Mouse (Mus musculus) myocyte (in vitro differentiated cells): ENCODE results near the gene Txndc17. TPM values are rescaled to one million over a fixed set of nuclear protein-coding genes. Genes with fewer than 3 reads are reported as not detected.

ENCODE experiments used
- H3K27me3 ChIP-seq: one replicate; pipeline ENCODE4 v1.6.1; 2011; ENCODE audit not compliant: control insufficient read depth, insufficient read depth, insufficient read length
- H3K36me3 ChIP-seq: one replicate; pipeline ENCODE4 v1.6.1; 2011; ENCODE audit not compliant: control insufficient read depth, insufficient read depth
- H3K4me2 ChIP-seq: one replicate; pipeline ENCODE4 v1.6.1; 2011; ENCODE audit warnings: low read depth, control low read depth
- H3K4me3 ChIP-seq: one replicate; pipeline ENCODE4 v1.5.1; 2011; ENCODE audit warnings: mild to moderate bottlenecking, control low read depth, moderate library complexity
- H3K79me2 ChIP-seq: one replicate; pipeline ENCODE4 v1.6.1; 2011; ENCODE audit not compliant: control insufficient read depth, insufficient read depth
- H3ac ChIP-seq: one replicate; pipeline ENCODE4 v1.6.1; 2011; ENCODE audit not compliant: control insufficient read depth, insufficient read length
- CEBPB ChIP-seq: IDR thresholded peaks from 2 replicates; pipeline ENCODE4 v1.6.1; 2011; ENCODE audit warnings: mild to moderate bottlenecking, moderate library complexity; ENCODE audit not compliant: poor library complexity, insufficient read depth, severe bottlenecking
- E2F4 ChIP-seq: IDR thresholded peaks from one replicate; pipeline ENCODE4 v1.6.1; 2011; ENCODE audit warnings: mild to moderate bottlenecking, control low read depth, moderate library complexity; ENCODE audit not compliant: insufficient read depth
- MAX ChIP-seq: IDR thresholded peaks from one replicate; pipeline ENCODE4 v1.6.1; 2011; ENCODE audit warnings: low read depth, mild to moderate bottlenecking, control low read depth
- MYOD1 ChIP-seq, 3 experiments: IDR thresholded peaks; one replicate each; pipeline ENCODE4 v1.6.1; 2011; ENCODE audit warnings: control low read depth in 2 of 3, low read depth in 2 of 3, mild to moderate bottlenecking in 2 of 3, moderate library complexity in 1 of 3; ENCODE audit not compliant: insufficient read length in 2 of 3, control insufficient read depth in 1 of 3
- MYOG ChIP-seq, 3 experiments: IDR thresholded peaks; one replicate each; pipeline ENCODE4 v1.6.1; 2011; ENCODE audit warnings: control low read depth in 2 of 3, low read depth in 2 of 3, mild to moderate bottlenecking in 2 of 3; ENCODE audit not compliant: insufficient read length in 2 of 3, control insufficient read depth in 1 of 3, insufficient read depth in 1 of 3
- POLR2A ChIP-seq: IDR thresholded peaks from one replicate; pipeline ENCODE4 v1.6.1; 2011; ENCODE audit warnings: low read depth, mild to moderate bottlenecking, control low read depth, moderate library complexity; ENCODE audit not compliant: insufficient read length
- POLR2AphosphoS2 ChIP-seq: IDR thresholded peaks from one replicate; pipeline ENCODE4 v1.6.1; 2011; ENCODE audit warnings: low read depth, control low read depth; ENCODE audit not compliant: insufficient read length
- REST ChIP-seq: IDR thresholded peaks from one replicate; pipeline ENCODE4 v1.6.1; 2011; ENCODE audit warnings: mild to moderate bottlenecking, control low read depth, moderate library complexity; ENCODE audit not compliant: insufficient read depth, insufficient read length
- SRF ChIP-seq: IDR thresholded peaks from one replicate; pipeline ENCODE4 v1.6.1; 2011; ENCODE audit warnings: low read depth; ENCODE audit not compliant: control insufficient read depth, insufficient read length
- TCF12 ChIP-seq: IDR thresholded peaks from one replicate; pipeline ENCODE4 v1.6.1; 2011; ENCODE audit warnings: mild to moderate bottlenecking, control low read depth; ENCODE audit not compliant: poor library complexity, insufficient read depth, severe bottlenecking
- TCF3 ChIP-seq: IDR thresholded peaks from one replicate; pipeline ENCODE4 v1.6.1; 2011; ENCODE audit warnings: low read depth, control low read depth; ENCODE audit not compliant: insufficient read length
- USF1 ChIP-seq: IDR thresholded peaks from one replicate; pipeline ENCODE4 v1.6.1; 2011; ENCODE audit warnings: low read depth, mild to moderate bottlenecking, control low read depth, moderate library complexity
- polyA plus RNA-seq: library from polyadenylated mRNA; unstranded; fragments of >200 nt; fragmentation: generic; extraction: Trizol; gene quantifications from one replicate; pipeline ENCODE4 v1.2.1, GENCODE M21; 2012; ENCODE audit warnings: missing spikeins

Txndc17 gene
- polyA plus RNA-seq, 1 experiment: 110 TPM

DNA sequence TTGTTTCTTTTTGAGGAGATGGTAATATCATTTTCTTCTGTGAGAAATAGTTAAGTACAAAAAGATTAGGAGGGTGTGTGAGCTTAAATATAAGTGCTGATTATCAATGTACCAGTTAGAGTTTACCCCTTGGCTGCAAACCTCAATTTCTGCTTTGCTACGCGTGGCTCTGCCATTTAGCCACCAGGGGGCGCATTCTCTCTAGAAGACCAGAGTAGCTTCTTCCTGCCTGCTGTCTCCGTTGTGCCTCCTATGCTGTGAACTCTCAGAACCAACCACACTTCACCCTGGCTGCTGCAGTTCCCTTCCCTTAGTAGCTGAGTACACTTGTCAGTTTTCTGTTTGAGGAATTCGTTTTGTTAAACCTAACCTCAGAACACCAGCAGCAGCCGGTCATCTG is 13.9 kb downstream of the Txndc17 start:
- no peak overlapping the region for H3K4me3 ChIP-seq
- TF ChIP-seq POLR2A (no peak), REST (no peak), TCF12 (no peak), MYOG (IDR thresholded peaks at IDR 0.05; ENCODE audit: control insufficient read depth in 1 of 3, insufficient read depth in 1 of 3, insufficient read length in 2 of 3, low read depth in 2 of 3) (no peak), TCF3 (no peak), SRF (no peak), E2F4 (no peak), CEBPB (no peak), USF1 (no peak), POLR2AphosphoS2 (no peak), MAX (no peak), MYOD1 (IDR thresholded peaks at IDR 0.05; ENCODE audit: control insufficient read depth in 1 of 3, insufficient read length in 2 of 3, low read depth in 2 of 3) (no peak)
- no peaks in the 10 kb centered on the region for H3K79me2 ChIP-seq
- no peak overlapping the region for H3ac ChIP-seq
- no peaks in the 10 kb centered on the region for H3K27me3 ChIP-seq
- no peaks in the 10 kb centered on the region for H3K36me3 ChIP-seq
- H3K4me2 ChIP-seq: no peak overlapping the region

DNA sequence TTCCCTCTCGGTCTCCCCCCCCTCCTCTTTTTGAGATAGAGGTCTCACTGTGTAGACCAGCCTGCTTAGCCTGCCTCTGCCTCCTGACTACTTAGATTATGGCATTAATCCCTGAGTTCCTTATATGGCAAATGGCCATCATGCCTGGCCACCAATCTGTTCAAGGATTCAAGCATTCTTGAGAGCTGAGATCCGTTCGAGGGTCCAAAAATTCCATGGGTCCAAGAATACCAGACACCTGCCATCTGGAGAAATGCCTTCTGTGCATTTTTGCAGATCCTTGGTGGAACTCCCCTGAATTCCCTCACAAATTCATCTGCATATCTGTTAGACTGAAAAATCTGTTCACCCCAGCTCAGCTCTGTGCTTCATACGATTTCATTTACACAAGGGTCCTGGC is 16.1 kb downstream of the Txndc17 start:
- Histone ChIP-seq H3K4me3 (no peak overlapping the region), H3K36me3 (no peaks in the 10 kb centered on the region), H3K4me2 (no peak overlapping the region), H3ac (no peak overlapping the region), H3K79me2 (no peaks in the 10 kb centered on the region), H3K27me3 (no peaks in the 10 kb centered on the region)
- TF ChIP-seq POLR2A (no peak), SRF (no peak), TCF12 (no peak), USF1 (no peak), E2F4 (no peak), REST (no peak), POLR2AphosphoS2 (no peak), MYOG (IDR thresholded peaks at IDR 0.05; ENCODE audit: control insufficient read depth in 1 of 3, insufficient read depth in 1 of 3, insufficient read length in 2 of 3, low read depth in 2 of 3) (no peak)

DNA sequence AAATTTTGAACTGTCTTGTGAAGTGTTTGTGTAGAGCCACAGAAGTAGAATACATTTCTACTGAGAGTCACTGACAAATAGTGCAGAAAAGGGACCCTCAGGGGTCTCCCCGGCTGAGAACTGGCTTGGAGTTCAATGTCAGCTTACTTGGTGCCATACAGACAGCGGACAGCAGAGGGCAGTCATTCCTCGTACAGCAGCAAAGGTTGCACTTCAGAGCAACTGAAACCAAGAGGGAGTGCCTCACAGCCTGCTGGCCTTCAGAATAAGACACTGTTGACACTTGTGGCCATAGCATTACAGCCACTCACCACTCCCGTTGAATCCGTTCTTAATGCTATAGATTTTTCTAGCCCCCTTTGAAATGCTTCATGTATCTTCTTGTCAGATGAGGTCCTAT is 17.5 kb downstream of the Txndc17 start:
- Histone ChIP-seq H3ac (no peak overlapping the region), H3K4me2 (peak overlapping the region; percentile 14), H3K36me3 (no peaks in the 10 kb centered on the region), H3K79me2 (no peaks in the 10 kb centered on the region), H3K27me3 (no peaks in the 10 kb centered on the region), H3K4me3 (no peak overlapping the region)
- TF ChIP-seq CEBPB (no peak), REST (no peak), MYOD1 (IDR thresholded peaks at IDR 0.05; ENCODE audit: control insufficient read depth in 1 of 3, insufficient read length in 2 of 3, low read depth in 2 of 3) (no peak), TCF12 (no peak)

DNA sequence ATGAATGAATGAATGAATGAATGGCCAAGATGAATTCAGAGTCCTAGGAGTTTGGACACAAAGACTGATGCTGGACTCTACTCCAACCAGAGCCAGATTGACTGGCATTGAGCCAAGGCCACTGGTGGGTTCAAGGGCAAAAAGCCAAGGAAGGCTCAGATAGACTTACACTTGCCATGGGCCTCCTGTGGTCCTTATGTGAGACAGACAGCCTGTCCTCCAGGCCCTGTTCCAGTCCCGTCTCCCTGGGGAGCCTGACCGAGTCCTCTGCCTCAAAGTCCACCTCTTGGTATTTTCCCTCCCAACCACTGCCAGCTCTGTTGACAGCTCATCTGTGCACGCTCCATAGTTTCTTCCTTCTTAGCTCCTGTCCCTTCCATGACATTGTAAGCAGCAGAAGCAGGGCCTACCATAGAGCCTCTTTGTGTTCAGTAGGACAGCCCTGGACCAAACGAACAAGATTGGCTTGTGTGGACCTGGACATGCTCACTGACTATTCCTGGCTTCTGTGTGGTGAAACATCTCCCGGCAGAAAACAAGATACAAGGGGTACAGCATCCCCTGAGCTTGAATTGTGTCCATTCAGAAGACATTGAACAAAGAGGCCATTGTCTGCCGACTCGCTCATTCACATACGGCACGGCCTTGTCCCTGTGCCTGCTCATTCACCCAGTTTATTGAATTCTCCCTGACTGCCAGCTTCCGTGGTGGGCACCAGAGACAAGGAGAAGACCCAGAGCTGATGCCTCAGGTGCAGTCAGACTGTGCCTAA is 18.9 kb downstream of the Txndc17 start:
- Histone ChIP-seq H3K4me2 (no peak overlapping the region), H3K27me3 (no peaks in the 10 kb centered on the region), H3K79me2 (no peaks in the 10 kb centered on the region), H3ac (no peak overlapping the region), H3K36me3 (no peaks in the 10 kb centered on the region), H3K4me3 (no peak overlapping the region)
- TF ChIP-seq POLR2AphosphoS2: no peak
- TF ChIP-seq TCF3: no peak
- no peak for TF ChIP-seq MYOD1 (IDR thresholded peaks at IDR 0.05; ENCODE audit: control insufficient read depth in 1 of 3, insufficient read length in 2 of 3, low read depth in 2 of 3)
- TF ChIP-seq REST: no peak
- TF ChIP-seq MAX: no peak
- TF ChIP-seq E2F4: no peak
- TF ChIP-seq TCF12: no peak
- TF ChIP-seq CEBPB: no peak
- no peak for TF ChIP-seq POLR2A
- no peak for TF ChIP-seq USF1
- TF ChIP-seq MYOG (IDR thresholded peaks at IDR 0.05; ENCODE audit: control insufficient read depth in 1 of 3, insufficient read depth in 1 of 3, insufficient read length in 2 of 3, low read depth in 2 of 3): no peak
- TF ChIP-seq SRF: no peak

DNA sequence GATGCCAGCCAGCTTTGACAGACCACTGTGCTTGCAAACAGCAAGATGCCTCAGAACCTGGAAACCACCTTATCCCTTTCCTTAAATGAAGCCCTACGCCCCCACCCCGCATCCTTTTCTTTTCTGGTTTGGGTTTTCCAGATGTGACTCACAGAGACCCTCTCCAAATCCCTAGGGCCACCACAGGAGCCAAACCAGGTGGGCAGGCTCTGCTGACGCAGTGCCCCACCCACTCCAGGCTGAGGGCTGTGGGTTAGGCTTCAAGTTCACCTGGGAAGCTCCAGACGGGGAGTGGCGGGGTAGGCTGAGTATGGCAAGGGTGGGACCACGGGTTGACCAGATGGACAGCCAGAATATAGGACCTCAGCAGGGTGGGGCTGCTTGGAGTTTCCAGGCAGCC is 19.6 kb downstream of the Txndc17 start:
- no peak overlapping the region for H3K4me3 ChIP-seq

More for the DNA sequence above, 19.6 kb downstream of the Txndc17 start:
- Histone ChIP-seq H3K79me2 (no peaks in the 10 kb centered on the region), H3K36me3 (no peaks in the 10 kb centered on the region), H3ac (no peak overlapping the region), H3K4me2 (no peak overlapping the region), H3K27me3 (no peaks in the 10 kb centered on the region)
- TF ChIP-seq TCF3 (no peak), E2F4 (no peak), POLR2AphosphoS2 (no peak), POLR2A (no peak), USF1 (no peak), SRF (no peak), MYOG (IDR thresholded peaks at IDR 0.05; ENCODE audit: control insufficient read depth in 1 of 3, insufficient read depth in 1 of 3, insufficient read length in 2 of 3, low read depth in 2 of 3) (no peak), REST (no peak), MAX (no peak), TCF12 (no peak), MYOD1 (IDR thresholded peaks at IDR 0.05; ENCODE audit: control insufficient read depth in 1 of 3, insufficient read length in 2 of 3, low read depth in 2 of 3) (no peak), CEBPB (no peak)
